Mouse (Mus musculus): ENCODE measurements around the gene Lsm14a. TPM values are rescaled to one million over a fixed set of nuclear protein-coding genes. Genes with fewer than 3 reads are reported as not detected.

Lsm14a gene
- polyA plus RNA-seq (2015; fragmentation: Nextera tagmentation; extraction: Ambion mirVana): 71.6 and 75.9 TPM in 2 replicates

DNA sequence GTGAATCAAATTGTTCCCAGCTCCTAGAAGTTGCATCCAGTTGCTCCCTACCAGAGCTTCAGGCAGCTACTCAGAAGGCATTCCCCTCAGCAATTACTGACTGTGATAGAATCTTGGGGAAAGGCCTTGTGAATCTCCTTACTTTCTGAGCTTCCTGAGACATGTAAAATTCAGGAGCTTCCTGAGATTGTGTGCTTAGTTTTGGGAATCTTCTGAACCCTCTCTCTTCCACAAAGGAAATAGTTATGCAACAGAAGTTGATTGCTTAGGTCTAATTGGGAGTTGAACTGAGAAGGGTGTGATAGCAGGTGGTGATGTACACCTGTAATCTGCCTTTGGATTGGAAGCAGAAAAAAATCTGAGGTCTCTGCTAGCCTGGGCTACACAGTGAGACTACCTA, at the start of gene Lsm14a:
TSS of gene Lsm14a (minus strand) at position 101 of the 400 bp plus-strand sequence.
- no peaks in the 10 kb centered on the region for H3K36me3 ChIP-seq
- no peak within 1 kb of the TSS for H3K4me2 ChIP-seq (replicated peaks)
- H3K4me1 ChIP-seq (replicated peaks): peaks cover 9% of the 10 kb centered on the region
- ATAC-seq: no peak
- no peaks in the 10 kb centered on the region for H3K9me3 ChIP-seq
- H3K4me3 ChIP-seq (replicated peaks): no peak within 1 kb of the TSS
- H3K27me3 ChIP-seq (replicated peaks): no peaks in the 10 kb centered on the region
- no peak within 1 kb of the TSS for H3K27ac ChIP-seq
- no peak within 1 kb of the TSS for H3K9ac ChIP-seq

GRCm38 (mm10) chr7:34438903-34439302, 45.8 kb upstream of the Lsm14a start:
- Histone ChIP-seq H3K27me3 (replicated peaks) (no peaks in the 10 kb centered on the region), H3K27ac (no peak overlapping the region), H3K4me1 (replicated peaks) (no peaks in the 10 kb centered on the region), H3K4me2 (replicated peaks) (no peak overlapping the region), H3K4me3 (replicated peaks) (no peak overlapping the region), H3K9ac (no peak overlapping the region), H3K9me3 (no peaks in the 10 kb centered on the region), H3K36me3 (no peaks in the 10 kb centered on the region)
- no peak for ATAC-seq
- WGBS: 38% methylated on average over 6 of the region's 6 CpGs

DNA sequence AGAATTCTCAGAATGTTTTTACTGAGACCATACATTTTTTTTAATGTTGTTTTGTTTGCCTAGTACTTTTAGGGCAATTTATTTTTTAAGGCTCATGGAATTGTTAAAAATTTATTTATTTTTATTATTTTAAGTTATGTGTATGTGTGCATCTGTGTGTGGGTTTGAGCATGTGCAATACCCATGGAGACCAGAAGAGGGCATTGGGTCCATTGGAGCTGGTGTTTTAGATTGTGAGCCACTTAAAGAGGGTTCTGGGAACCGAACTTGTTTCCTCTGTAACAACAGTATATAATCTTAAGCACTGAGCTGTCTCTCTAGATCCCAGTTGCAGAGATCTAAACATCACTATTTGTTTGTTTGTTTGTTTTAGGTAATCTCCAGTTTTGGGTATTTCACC, 40.5 kb upstream of the Lsm14a start:
- 79% methylated on average over 1 of the region's 1 CpGs for WGBS
- Histone ChIP-seq H3K27ac (no peak overlapping the region), H3K36me3 (no peaks in the 10 kb centered on the region), H3K4me3 (replicated peaks) (no peak overlapping the region), H3K4me1 (replicated peaks) (no peaks in the 10 kb centered on the region), H3K9ac (no peak overlapping the region), H3K27me3 (replicated peaks) (no peaks in the 10 kb centered on the region), H3K4me2 (replicated peaks) (no peak overlapping the region), H3K9me3 (no peaks in the 10 kb centered on the region)
- ATAC-seq: no peak

DNA sequence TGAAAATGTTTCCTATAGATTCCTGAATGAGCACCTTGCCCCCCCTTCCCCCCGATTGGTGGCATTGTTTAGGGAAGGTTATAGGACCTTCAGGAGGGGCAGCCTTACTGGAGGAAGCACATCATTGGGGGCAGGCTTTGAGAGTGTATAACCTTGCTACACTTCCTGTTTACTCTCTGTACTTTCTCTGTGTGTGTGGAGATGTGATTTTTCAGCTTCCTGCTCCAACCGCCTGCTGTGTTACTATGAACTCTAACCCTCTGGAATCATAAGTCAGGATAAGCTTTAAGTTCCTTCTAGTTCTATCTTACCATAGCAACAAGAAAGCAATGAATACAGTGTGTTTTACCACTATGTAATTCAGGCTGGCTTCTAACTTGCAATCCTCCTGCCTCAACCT, 28.1 kb upstream of the Lsm14a start:
- no peaks in the 10 kb centered on the region for H3K9me3 ChIP-seq
- WGBS: 69% methylated on average over 2 of the region's 2 CpGs
- H3K27me3 ChIP-seq (replicated peaks): no peaks in the 10 kb centered on the region
- no peaks in the 10 kb centered on the region for H3K36me3 ChIP-seq
- H3K4me2 ChIP-seq (replicated peaks): no peak overlapping the region
- no peak for ATAC-seq
- H3K4me3 ChIP-seq (replicated peaks): no peak overlapping the region
- no peak overlapping the region for H3K9ac ChIP-seq
- H3K4me1 ChIP-seq (replicated peaks): no peaks in the 10 kb centered on the region
- no peak overlapping the region for H3K27ac ChIP-seq

DNA sequence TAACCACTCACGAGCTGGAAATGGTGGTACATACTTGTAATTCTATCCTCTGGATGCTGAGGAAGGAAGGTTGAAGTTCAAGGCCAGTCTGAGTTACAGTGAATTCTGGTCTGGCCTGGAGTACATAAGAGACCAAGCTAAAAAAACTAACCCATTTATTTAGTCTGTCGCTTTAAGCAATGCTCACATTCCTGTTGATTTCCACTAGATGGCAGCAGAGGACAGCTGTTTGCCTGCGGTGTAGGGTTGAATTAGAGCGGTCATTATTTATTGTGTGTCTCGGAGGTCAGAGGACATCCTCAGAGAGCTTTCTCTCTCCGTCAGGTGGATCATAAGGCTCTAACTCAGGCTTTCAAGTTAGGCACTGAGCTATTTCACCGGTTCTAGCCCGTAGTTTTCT, 14.4 kb upstream of the Lsm14a start:
- Histone ChIP-seq H3K4me3 (replicated peaks) (no peak overlapping the region), H3K9me3 (no peaks in the 10 kb centered on the region), H3K9ac (no peak overlapping the region), H3K27ac (no peak overlapping the region), H3K36me3 (no peaks in the 10 kb centered on the region), H3K4me1 (replicated peaks) (no peaks in the 10 kb centered on the region), H3K27me3 (replicated peaks) (no peaks in the 10 kb centered on the region), H3K4me2 (replicated peaks) (no peak overlapping the region)
- ATAC-seq: peak; percentile 61; the same call in 1 of the 2 replicates
- 10% methylated on average over 8 of the region's 8 CpGs for WGBS

DNA sequence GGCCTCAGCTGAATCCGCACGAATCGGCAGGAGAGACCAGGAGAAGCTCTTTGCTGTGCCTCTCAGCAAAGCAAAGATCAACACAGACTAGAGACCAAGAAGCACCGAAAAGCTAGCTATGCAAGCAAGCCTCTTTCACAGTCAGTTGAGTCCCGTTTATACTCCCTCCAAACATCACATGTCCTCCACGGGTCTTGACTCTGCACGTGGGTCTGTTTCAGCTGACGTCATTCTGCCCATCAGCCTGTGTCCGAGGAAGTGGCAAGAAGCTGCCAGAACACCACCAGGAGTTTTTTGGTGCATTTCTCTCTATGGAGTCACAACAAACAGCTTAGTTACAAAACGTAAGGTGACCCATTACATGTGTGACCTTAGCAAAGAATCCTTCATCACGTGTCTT, 10.8 kb upstream of the Lsm14a start:
- no peak overlapping the region for H3K4me2 ChIP-seq (replicated peaks)
- H3K9ac ChIP-seq: no peak overlapping the region
- no peaks in the 10 kb centered on the region for H3K9me3 ChIP-seq
- no peaks in the 10 kb centered on the region for H3K27me3 ChIP-seq (replicated peaks)
- 67% methylated on average over 11 of the region's 11 CpGs for WGBS
- H3K4me3 ChIP-seq (replicated peaks): no peak overlapping the region
- no peak for ATAC-seq
- H3K4me1 ChIP-seq (replicated peaks): no peaks in the 10 kb centered on the region
- no peaks in the 10 kb centered on the region for H3K36me3 ChIP-seq
- no peak overlapping the region for H3K27ac ChIP-seq

GRCm38 (mm10) chr7:34400070-34400469, 7.0 kb upstream of the Lsm14a start:
- no peak overlapping the region for H3K4me2 ChIP-seq (replicated peaks)
- 50% methylated on average over 3 of the region's 4 CpGs for WGBS

GRCm38 (mm10) chr7:34398831-34399230, 5.7 kb upstream of the Lsm14a start:
- 65% methylated on average over 5 of the region's 5 CpGs for WGBS
- Histone ChIP-seq H3K36me3 (no peaks in the 10 kb centered on the region), H3K4me1 (replicated peaks) (no peaks in the 10 kb centered on the region), H3K27ac (no peak overlapping the region), H3K9ac (no peak overlapping the region), H3K9me3 (no peaks in the 10 kb centered on the region), H3K4me3 (replicated peaks) (no peak overlapping the region), H3K27me3 (replicated peaks) (no peaks in the 10 kb centered on the region), H3K4me2 (replicated peaks) (no peak overlapping the region)
- ATAC-seq: no peak

More at GRCm38 (mm10) chr7:34400070-34400469, 7.0 kb upstream of the Lsm14a start:
- Histone ChIP-seq H3K4me1 (replicated peaks) (no peaks in the 10 kb centered on the region), H3K27ac (no peak overlapping the region), H3K9me3 (no peaks in the 10 kb centered on the region), H3K9ac (no peak overlapping the region), H3K27me3 (replicated peaks) (no peaks in the 10 kb centered on the region), H3K36me3 (no peaks in the 10 kb centered on the region), H3K4me3 (replicated peaks) (no peak overlapping the region)
- ATAC-seq: no peak

- H3K27ac ChIP-seq: no peak overlapping the region
- no peak overlapping the region for H3K4me3 ChIP-seq (replicated peaks)
- H3K4me2 ChIP-seq (replicated peaks): no peak overlapping the region
- H3K4me1 ChIP-seq (replicated peaks): no peaks in the 10 kb centered on the region
- WGBS: 85% methylated on average over 3 of the region's 3 CpGs
- no peaks in the 10 kb centered on the region for H3K9me3 ChIP-seq
- H3K9ac ChIP-seq: no peak overlapping the region
- no peaks in the 10 kb centered on the region for H3K27me3 ChIP-seq (replicated peaks)
- H3K36me3 ChIP-seq: no peaks in the 10 kb centered on the region
- no peak for ATAC-seq
Observed at GRCm38 (mm10) chr7:34396791-34397190, 3.7 kb upstream of the Lsm14a start.

DNA sequence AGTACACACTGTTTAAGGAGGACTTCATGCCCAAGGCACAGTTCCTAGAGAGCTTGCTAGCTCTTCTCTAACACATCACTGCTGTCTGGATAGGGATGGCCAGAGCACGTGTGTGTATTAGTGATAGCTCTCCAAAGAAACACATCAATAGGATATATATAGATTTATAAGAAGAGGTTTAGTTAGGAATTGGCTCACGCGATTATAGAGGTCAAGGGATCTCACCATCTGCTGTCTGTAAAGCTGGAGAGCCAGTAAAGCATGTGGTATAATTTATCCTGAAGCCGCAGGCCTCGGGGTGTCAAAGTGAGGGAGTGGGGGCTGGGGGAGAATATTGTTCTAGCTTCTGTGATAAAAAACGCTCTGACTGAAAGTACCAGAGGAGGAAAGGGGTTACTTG, 2.6 kb upstream of the Lsm14a start:
- no peaks in the 10 kb centered on the region for H3K9me3 ChIP-seq

GRCm38 (mm10) chr7:34394636-34395035, 1.5 kb upstream of the Lsm14a start:
- Histone ChIP-seq H3K4me2 (replicated peaks) (no peak overlapping the region), H3K4me1 (replicated peaks) (peaks cover 9% of the 10 kb centered on the region), H3K4me3 (replicated peaks) (no peak overlapping the region), H3K27ac (no peak overlapping the region), H3K27me3 (replicated peaks) (no peaks in the 10 kb centered on the region), H3K9me3 (no peaks in the 10 kb centered on the region), H3K36me3 (no peaks in the 10 kb centered on the region), H3K9ac (no peak overlapping the region)
- no peak for ATAC-seq
- WGBS: 79% methylated on average over 5 of the region's 5 CpGs

More for the DNA sequence above, 2.6 kb upstream of the Lsm14a start:
- Histone ChIP-seq H3K9ac (no peak overlapping the region), H3K4me2 (replicated peaks) (no peak overlapping the region), H3K4me3 (replicated peaks) (no peak overlapping the region), H3K27me3 (replicated peaks) (no peaks in the 10 kb centered on the region), H3K36me3 (no peaks in the 10 kb centered on the region), H3K4me1 (replicated peaks) (peaks cover 5% of the 10 kb centered on the region), H3K27ac (no peak overlapping the region)
- 68% methylated on average over 6 of the region's 6 CpGs for WGBS
- ATAC-seq: no peak

GRCm38 (mm10) chr7:34394091-34394490, 976 bp upstream of the Lsm14a start:
- H3K36me3 ChIP-seq: no peaks in the 10 kb centered on the region
- no peak overlapping the region for H3K4me3 ChIP-seq (replicated peaks)
- 81% methylated on average over 2 of the region's 2 CpGs for WGBS
- ATAC-seq: no peak
- H3K27me3 ChIP-seq (replicated peaks): no peaks in the 10 kb centered on the region
- H3K4me1 ChIP-seq (replicated peaks): peaks cover 9% of the 10 kb centered on the region
- H3K4me2 ChIP-seq (replicated peaks): no peak overlapping the region
- no peaks in the 10 kb centered on the region for H3K9me3 ChIP-seq
- H3K27ac ChIP-seq: no peak overlapping the region
- no peak overlapping the region for H3K9ac ChIP-seq

GRCm38 (mm10) chr7:34392335-34392734, 780 bp downstream of the Lsm14a start:
- Histone ChIP-seq H3K4me3 (replicated peaks) (no peak overlapping the region), H3K9me3 (no peaks in the 10 kb centered on the region), H3K4me2 (replicated peaks) (no peak overlapping the region), H3K27me3 (replicated peaks) (no peaks in the 10 kb centered on the region), H3K27ac (no peak overlapping the region), H3K4me1 (replicated peaks) (peaks cover 13% of the 10 kb centered on the region), H3K9ac (no peak overlapping the region), H3K36me3 (no peaks in the 10 kb centered on the region)
- ATAC-seq: no peak
- 64% methylated on average over 4 of the region's 4 CpGs for WGBS
